Mouse (Mus musculus) liver, postnatal 0 days (tissue): Measurements from ENCODE around the gene Ube2m. TPM values are rescaled to one million over a fixed set of nuclear protein-coding genes. Genes with fewer than 3 reads are reported as not detected.

Source experiments
- ATAC-seq: fragments of 200-750 bp; cut with Nextera tagmentation; 2 replicates; pipeline ENCODE4 v1.8.0; 2017; ENCODE audit warnings: mild to moderate bottlenecking, moderate library complexity
- DNase-seq: peaks from one replicate; pipeline ENCODE4 v3.0.0-alpha.2; 2016
- H3K27ac ChIP-seq: fragments of 300-500 bp; sonication (generic); 2 replicates; pipeline ENCODE4 v1.5.1; 2014; ENCODE audit warnings: antibody characterized with exemption, moderate library complexity, mild to moderate bottlenecking, low read depth
- H3K27me3 ChIP-seq: fragments of 300-500 bp; sonication (generic); 2 replicates; pipeline ENCODE4 v1.6.1; 2014; ENCODE audit warnings: low read length, control low read depth, mixed read lengths; ENCODE audit not compliant: insufficient read depth
- H3K36me3 ChIP-seq: fragments of 300-500 bp; sonication (generic); replicated peaks from 2 replicates; pipeline ENCODE4 v1.6.1; 2014; ENCODE audit warnings: mild to moderate bottlenecking, control low read depth, low read length, moderate library complexity, mixed read lengths; ENCODE audit not compliant: insufficient read depth
- H3K4me1 ChIP-seq: fragments of 300-500 bp; sonication (generic); 2 replicates; pipeline ENCODE4 v1.6.1; 2014; ENCODE audit warnings: antibody characterized with exemption, mild to moderate bottlenecking, control low read depth; ENCODE audit not compliant: insufficient read depth
- H3K4me2 ChIP-seq: fragments of 300-500 bp; sonication (generic); 2 replicates; pipeline ENCODE4 v1.6.1; 2014; ENCODE audit warnings: low read depth, mild to moderate bottlenecking, low read length, moderate library complexity, mixed read lengths
- H3K4me3 ChIP-seq: fragments of 300-500 bp; sonication (generic); 2 replicates; pipeline ENCODE4 v1.5.1; 2014; ENCODE audit warnings: low read depth, low read length
- H3K9ac ChIP-seq: fragments of 300-500 bp; sonication (generic); replicated peaks from 2 replicates; pipeline ENCODE4 v1.6.1; 2014; ENCODE audit warnings: mild to moderate bottlenecking, moderate library complexity
- H3K9me3 ChIP-seq: fragments of 300-500 bp; sonication (generic); 2 replicates; pipeline ENCODE4 v1.6.1; 2016; ENCODE audit warnings: mild to moderate bottlenecking, control low read depth, low read length, mixed read lengths
- CTCF ChIP-seq: sonication (generic); IDR thresholded peaks from 2 replicates; pipeline ENCODE4 v1.5.1; 2016; ENCODE audit warnings: antibody characterized with exemption, low read depth
- EP300 ChIP-seq: IDR thresholded peaks from 2 replicates; pipeline ENCODE4 v1.6.1; 2016; ENCODE audit warnings: antibody characterized with exemption, low read depth, mild to moderate bottlenecking
- WGBS: fragments of 180-500 bp; shearing (Covaris S2); extraction: QIAGEN DNeasy Blood & Tissue Kit; methylation state at CpG from one replicate; pipeline ENCODE4 v1.1.7; 2014; ENCODE audit not compliant: insufficient replicate concordance; 5-methylcytosine and 5-hydroxymethylcytosine counted together
- polyA plus RNA-seq: library from polyadenylated mRNA; unstranded; fragments of >200 nt; fragmentation: Nextera tagmentation; extraction: Ambion mirVana; gene quantifications from 2 replicates; pipeline ENCODE4 v1.2.1, GENCODE M21; 2015

Gene Ube2m
- polyA plus RNA-seq, 1 experiment from 2014 or later: 53.8 TPM

DNA sequence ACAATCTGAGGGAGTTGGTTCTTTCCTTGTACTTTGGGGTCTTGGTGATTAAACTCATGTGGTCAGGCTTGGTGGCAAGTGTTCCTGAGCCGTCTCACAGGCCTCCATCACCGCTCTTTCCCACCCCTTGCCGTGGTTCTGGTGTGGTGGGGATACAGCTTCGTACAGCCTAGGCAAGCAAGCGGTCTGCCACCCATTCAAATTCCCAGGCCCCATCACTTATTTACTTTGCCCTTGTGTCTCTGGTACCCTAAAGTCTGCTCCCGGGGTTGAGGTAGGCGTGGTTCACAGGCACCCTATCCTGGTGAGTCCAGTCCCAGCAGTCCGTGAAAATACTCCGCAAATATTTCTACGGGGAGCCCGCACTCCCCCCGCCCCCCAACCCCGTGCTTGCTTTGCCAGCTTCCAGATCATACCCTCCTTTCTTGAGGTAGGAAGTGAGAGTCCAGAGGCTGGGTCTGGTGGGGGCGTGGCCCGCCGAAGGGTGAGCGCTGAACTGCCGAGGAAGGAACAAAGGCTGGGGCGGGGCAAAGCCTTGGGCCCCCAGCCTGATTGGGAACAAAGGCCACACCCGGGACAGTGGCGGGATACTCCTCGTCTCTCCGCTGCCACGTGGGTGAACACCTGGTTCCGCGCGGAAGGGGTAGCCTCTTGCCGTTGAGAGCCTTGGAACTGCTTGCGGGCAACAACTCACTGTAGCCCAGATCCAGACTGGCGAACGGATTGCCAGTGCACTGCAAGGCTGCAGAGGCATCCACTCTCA, 15.1 kb downstream of the Ube2m start:
- 4% methylated on average over 31 of the region's 31 CpGs for WGBS
- Histone ChIP-seq H3K4me2 (peak overlapping the region; percentile 96), H3K9me3 (no peaks in the 10 kb centered on the region), H3K9ac (peak overlapping the region; percentile 35), H3K4me3 (peak overlapping the region; percentile 70), H3K27me3 (no peaks in the 10 kb centered on the region), H3K4me1 (peaks cover 30% of the 10 kb centered on the region), H3K36me3 (peaks cover 19% of the 10 kb centered on the region), H3K27ac (peak overlapping the region; percentile 1; the same call in 1 of the 2 replicates)
- TF ChIP-seq EP300 (no peak), CTCF (no peak)
- ATAC-seq (peak; percentile 2; the same call in 1 of the 2 replicates), DNase-seq (peak; percentile 78)

DNA sequence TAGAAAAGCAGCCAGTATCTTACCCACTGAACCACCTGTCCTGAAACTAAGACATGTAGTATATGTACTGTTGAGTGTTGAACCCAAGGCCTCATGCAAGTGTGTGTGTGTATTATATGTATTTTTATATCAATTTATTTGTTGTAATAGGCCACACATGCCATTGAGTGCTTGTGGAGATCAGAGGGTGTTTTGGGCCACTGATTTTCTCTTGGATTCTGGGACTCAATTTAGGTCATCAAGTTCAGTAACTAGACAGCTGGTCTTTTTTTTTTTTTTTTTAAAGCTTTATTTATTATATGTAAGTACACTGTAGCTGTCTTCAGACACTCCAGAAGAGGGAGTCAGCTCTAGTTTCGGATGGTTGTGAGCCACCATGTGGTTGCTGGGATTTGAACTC, 22.9 kb downstream of the Ube2m start:
- no peaks in the 10 kb centered on the region for H3K27me3 ChIP-seq
- no peak overlapping the region for H3K9ac ChIP-seq
- H3K4me1 ChIP-seq: peaks cover 22% of the 10 kb centered on the region
- DNase-seq (no peak), ATAC-seq (no peak)
- no peak overlapping the region for H3K4me3 ChIP-seq
- 69% methylated on average over 1 of the region's 1 CpGs for WGBS
- H3K9me3 ChIP-seq: no peaks in the 10 kb centered on the region
- no peak overlapping the region for H3K27ac ChIP-seq
- no peak for TF ChIP-seq CTCF
- no peak for TF ChIP-seq EP300
- H3K4me2 ChIP-seq: no peak overlapping the region
- H3K36me3 ChIP-seq: no peaks in the 10 kb centered on the region

DNA sequence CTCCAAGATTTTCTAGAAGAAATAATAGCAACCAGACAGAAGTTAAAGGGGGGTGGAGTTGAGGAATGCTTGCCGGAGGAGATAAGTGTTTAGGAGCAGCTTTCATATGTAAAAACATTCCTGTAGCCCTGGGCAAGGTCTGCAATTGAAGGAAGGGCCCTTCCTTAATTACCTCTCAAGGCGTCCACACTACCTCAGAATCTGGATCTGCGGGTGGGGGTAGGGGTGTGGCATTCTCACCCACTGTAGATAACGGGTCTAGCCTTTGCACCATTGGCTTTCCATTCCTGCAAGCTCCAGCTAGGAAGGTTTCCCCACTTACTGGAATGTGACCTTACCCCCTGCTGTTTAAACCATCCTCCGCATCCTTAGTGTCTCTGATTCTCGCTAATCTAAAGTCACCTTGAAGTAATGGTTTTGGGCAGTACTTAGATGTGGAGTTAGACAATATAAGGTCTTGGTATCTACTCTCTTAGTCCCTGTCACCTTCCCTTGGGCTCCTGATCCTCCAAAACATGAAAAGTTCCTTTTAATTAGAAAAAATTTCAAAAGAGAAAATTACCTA, 23.7 kb downstream of the Ube2m start:
- ATAC-seq (no peak), DNase-seq (no peak)
- H3K9me3 ChIP-seq: no peaks in the 10 kb centered on the region
- no peak overlapping the region for H3K4me3 ChIP-seq
- no peaks in the 10 kb centered on the region for H3K36me3 ChIP-seq
- 63% methylated on average over 6 of the region's 6 CpGs for WGBS
- no peak overlapping the region for H3K9ac ChIP-seq
- TF ChIP-seq CTCF (no peak), EP300 (no peak)
- peaks cover 23% of the 10 kb centered on the region for H3K4me1 ChIP-seq
- H3K27ac ChIP-seq: no peak overlapping the region
- no peak overlapping the region for H3K4me2 ChIP-seq
- H3K27me3 ChIP-seq: no peaks in the 10 kb centered on the region

DNA sequence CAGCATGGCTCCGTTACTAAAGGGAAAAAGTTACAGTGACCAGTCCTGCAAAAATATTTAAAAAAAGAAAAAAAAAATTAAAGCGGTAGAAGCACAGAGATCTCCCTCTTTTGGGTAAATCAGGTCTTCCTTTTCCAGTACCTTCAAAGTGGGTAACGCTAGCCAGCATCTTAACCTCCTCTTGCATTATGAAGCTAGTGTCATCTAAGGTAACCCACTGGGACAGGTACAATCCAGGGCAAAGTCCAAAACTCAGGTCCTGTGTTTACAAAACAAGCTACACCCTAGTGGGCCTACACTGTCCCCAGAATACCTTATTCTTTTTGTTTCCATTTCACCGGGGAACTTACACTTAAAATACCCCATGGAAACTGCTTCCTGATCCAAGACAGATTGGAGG, 24.4 kb downstream of the Ube2m start:
- H3K4me2 ChIP-seq: no peak overlapping the region
- H3K27me3 ChIP-seq: no peaks in the 10 kb centered on the region
- H3K9me3 ChIP-seq: no peaks in the 10 kb centered on the region
- no peaks in the 10 kb centered on the region for H3K36me3 ChIP-seq
- no peak overlapping the region for H3K4me3 ChIP-seq
- WGBS: 60% methylated on average over 4 of the region's 4 CpGs
- H3K4me1 ChIP-seq: peaks cover 27% of the 10 kb centered on the region
- no peak for TF ChIP-seq EP300
- TF ChIP-seq CTCF: no peak
- peak overlapping the region; percentile 17; the same call in 1 of the 2 replicates for H3K27ac ChIP-seq
- DNase-seq (no peak), ATAC-seq (no peak)
- H3K9ac ChIP-seq: no peak overlapping the region

DNA sequence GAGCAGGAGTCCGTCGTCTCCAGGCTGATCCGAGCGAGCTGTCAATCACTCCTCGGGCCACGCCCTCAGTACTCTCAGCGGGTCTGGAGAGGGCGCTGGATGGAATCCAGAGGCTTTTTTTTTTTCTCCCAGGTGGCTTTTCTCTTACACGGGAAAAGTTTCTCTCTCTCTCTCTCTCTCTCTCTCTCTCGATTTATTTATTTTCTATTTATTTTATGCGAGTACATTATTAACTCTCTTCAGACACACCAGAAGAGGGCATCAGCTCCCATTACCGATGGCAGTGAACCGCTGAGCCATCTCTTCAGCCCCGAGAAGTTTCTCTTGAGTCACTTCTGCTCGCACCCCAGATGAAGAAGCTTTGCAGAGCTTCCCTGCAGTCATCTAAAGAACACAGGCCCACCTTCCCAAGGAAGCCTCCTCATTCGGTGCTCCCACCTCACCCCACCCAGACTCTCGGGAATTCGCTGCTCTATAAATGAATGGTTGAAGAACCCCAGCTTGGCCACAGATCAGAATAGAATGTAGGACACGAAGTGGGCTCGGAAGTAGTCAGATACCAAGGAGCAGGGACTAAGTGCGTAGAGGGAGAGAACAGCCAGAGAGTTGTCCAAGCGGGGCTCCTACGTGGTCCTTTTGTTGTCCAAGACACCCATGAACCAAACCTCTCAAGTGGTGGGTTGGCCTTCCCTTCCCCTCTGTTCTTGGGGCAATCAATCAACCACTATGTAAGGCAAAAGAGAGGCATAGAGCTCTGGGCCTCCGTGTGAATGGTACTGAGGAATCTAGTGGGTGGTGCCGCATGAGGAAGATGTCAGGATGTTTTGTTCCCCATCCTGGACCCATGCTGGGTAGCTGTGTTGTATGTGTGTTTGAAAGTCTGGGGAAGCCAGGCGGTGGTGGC, 27.8 kb downstream of the Ube2m start, which contains the start of gene Zbtb45:
Gene Zbtb45, minus strand, starts transcription at position 30 of the 904 bp plus-strand sequence.
- Histone ChIP-seq H3K9ac (peak within 1 kb of the TSS; percentile 72), H3K36me3 (peaks cover 19% of the 10 kb centered on the region; the same call in 1 of the 2 replicates), H3K4me2 (peak within 1 kb of the TSS; percentile 95), H3K9me3 (no peaks in the 10 kb centered on the region), H3K4me3 (peak within 1 kb of the TSS; percentile 64), H3K4me1 (peaks cover 16% of the 10 kb centered on the region), H3K27ac (peak within 1 kb of the TSS; percentile 93), H3K27me3 (no peaks in the 10 kb centered on the region)
- 14% methylated on average over 26 of the region's 26 CpGs for WGBS
- no peak for ATAC-seq
- DNase-seq: no peak
- no peak for TF ChIP-seq EP300
- TF ChIP-seq CTCF: no peak
